Mouse (Mus musculus) brain, embryonic 14.5 days (tissue): ENCODE results near the gene Gm43064. TPM values are rescaled to one million over a fixed set of nuclear protein-coding genes. Genes with fewer than 3 reads are reported as not detected.
"Not testable (repeated sequence)": the region's sequence is repeated elsewhere in the genome, so short reads cannot be mapped to it uniquely, and the experiment has no call there.

ENCODE experiments used
- DNase-seq: peaks from one replicate; pipeline ENCODE4 v3.0.0-alpha.2; 2011; ENCODE audit warnings: low read depth
- CTCF ChIP-seq: fragments of 200-500 bp; IDR thresholded peaks from 2 replicates; pipeline ENCODE4 v1.5.1; 2012; ENCODE audit warnings: inconsistent platforms, mild to moderate bottlenecking, moderate library complexity, borderline replicate concordance; ENCODE audit not compliant: insufficient read depth, insufficient read length; ENCODE audit errors: extremely low read depth
- POLR2A ChIP-seq: fragments of 200-500 bp; IDR thresholded peaks from 2 replicates; pipeline ENCODE4 v1.6.1; 2012; ENCODE audit warnings: mild to moderate bottlenecking, inconsistent platforms, borderline replicate concordance; ENCODE audit not compliant: poor library complexity, insufficient read depth, insufficient read length, severe bottlenecking; ENCODE audit errors: extremely low read depth
- polyA plus RNA-seq: library from polyadenylated mRNA; depleted of rRNA; stranded (reverse); fragments of >200 nt; gene quantifications from 2 replicates; pipeline ENCODE4 v1.2.3, GENCODE M21; 2012

Gene Gm43064
- polyA plus RNA-seq, 1 experiment, result 0.53 TPM

DNA sequence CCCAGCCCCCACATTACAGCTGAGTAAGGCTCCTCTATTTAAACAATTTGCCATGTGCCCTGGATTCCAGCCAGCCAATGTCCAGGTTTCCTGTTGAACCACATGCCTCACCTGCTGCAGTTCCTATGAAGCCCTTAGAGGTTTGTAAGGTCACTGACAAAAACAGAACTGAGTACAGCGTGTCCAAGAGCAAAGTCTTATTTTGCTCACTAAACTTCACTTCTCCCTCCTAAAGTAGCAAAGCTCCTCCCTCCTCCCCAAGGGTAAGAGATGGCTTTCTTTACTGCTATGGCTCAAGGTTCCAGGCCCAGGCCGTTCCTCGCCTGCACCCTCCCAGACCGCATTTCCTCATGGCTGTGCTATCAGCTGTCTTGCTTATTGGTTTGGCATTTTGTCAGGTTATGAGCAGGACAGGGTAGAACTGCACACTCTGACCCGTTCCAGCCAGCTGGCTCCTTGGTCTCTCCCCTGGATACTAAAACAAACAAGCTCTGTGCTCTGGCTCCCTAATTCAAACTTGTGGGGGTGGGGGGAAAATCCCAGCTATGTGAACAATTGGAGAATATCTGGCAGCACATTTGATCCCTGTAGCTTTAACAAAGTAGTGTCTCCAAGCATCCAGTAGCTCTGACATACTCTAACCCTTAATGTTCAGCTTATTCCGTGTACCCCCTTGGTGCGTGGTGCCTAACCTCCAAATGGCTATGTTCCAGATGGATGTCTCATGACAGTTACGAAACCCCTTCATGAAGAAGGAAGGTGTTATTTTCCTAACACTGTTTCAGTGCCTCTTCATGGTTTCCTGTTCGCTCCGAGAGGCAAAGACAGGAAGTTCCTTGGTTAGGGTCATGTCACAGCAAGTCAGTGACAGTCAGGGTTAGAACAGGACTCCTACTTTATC, 7.5 kb upstream of the Gm43064 start:
- DNase-seq, result peak; percentile 7
- no peak for TF ChIP-seq POLR2A
- TF ChIP-seq CTCF, result no peak

DNA sequence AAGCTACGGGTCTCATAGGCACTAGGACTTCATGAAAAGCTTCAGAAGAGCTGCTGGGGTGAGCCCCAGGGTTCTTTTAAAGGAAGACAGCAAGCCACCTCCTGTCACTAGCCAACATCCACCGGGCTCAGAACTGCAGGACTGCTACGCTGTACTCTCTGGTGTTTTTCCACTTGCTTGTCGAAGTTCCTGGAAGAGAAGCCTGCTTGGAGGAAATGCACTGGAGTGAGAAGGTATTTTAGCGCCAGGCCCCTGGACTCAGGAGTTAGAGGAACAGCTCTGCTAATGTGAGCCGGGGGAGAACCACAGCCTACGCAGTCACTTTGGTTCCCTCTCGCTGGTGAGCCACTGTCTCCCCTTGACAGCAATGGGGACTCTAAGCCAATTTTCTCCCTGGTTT, 6.5 kb upstream of the Gm43064 start:
- TF ChIP-seq POLR2A, result no peak
- TF ChIP-seq CTCF, result no peak
- no peak for DNase-seq

DNA sequence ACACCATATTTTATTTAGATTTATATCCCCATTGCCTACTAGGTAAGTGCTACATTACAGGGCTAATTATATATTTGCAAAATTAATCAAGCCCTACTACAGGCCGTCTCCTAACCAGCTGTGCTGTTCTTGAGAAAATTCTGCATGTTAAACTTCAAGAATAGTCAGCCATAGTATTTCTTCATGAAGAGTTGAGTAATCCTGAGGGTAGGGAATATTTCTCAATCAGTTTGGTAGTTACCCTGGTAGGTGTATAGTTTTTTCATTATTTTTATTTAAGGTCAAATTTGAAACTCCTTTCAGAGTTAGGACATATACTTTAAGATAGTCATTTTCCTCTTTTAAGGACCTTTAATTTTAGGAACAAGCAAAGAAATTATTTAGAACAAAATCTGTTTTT, 3.7 kb upstream of the Gm43064 start:
- no peak for TF ChIP-seq CTCF
- no peak for TF ChIP-seq POLR2A
- no peak for DNase-seq

DNA sequence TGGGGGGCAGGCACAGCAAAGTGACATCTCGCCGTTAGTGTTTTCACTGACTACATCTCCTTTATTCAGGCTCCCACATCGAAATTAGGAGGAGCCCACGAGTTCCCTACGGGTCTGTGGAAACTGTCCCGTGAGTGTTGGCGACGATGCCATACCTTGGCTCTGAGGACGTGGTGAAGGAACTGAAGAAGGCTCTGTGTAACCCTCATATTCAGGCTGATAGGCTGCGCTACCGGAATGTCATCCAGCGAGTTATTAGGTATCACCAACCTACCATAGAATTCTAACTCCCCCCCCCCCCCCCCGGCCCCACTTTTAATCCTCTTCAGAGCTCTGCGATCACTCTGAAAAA, 402 bp downstream of the Gm43064 start:
- DNase-seq, result no peak
- TF ChIP-seq POLR2A (no peak), CTCF (no peak)

DNA sequence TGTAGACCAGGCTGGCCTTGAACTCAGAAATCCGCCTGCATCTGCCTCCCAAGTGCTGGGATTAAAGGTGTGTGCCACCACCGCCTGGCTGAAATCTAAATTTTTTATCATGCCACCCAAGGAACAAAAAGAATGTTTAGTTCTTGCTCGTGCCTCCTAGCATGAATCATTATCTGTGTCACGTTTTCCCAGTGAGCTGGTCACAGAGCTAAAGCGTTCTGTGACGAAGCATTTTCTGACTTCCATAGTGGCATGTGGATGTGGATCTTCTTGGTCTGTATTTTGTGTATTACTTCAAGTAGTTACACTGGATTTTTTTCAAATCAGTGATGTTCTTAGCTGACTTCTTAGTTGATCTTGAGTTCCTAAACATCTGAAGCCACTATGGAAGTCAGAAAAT, 1.6 kb downstream of the Gm43064 start:
- TF ChIP-seq CTCF (no peak), POLR2A (no peak)
- no peak for DNase-seq

DNA sequence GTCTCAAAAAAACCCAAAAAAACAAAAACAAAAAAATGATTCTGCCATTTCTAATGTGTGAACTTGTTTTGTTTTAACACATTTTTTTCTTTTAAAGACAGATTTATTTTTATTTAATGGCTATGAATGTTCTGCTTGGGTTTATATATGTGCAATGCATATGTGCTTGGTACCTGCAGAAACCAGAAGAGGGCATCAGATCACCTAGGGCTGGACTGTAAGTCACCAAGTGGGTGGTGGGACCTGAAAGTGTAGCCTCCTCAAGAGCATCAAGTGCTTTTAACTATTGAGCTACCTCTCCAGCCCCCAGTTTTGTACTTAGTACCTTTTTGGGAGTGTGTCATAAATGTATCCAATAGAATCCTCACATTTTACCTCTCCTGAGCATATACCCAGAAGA, 18.2 kb downstream of the Gm43064 start:
- peak; percentile 6 for DNase-seq
- peak; percentile 22; the same call in 1 of the 2 replicates for TF ChIP-seq CTCF
- no peak for TF ChIP-seq POLR2A

DNA sequence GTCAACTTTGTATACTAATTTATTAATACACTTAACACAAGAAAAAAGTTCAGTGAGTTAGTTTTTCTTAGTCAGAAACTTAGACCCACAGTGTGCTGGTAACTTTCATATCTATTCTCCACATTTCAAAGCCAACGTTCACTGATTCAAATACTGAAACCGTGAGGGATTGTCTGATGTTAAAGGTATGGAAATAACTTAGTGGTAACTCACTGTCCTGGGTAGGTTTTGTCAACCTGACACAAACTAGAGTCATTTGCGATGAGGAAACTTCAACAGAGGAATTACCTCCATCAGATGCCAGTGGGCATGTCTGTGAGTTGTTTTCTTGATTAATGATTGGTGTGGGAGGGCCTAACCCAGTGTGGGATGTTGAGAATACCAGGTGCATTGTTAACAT, 19.7 kb downstream of the Gm43064 start:
- DNase-seq, result no peak
- TF ChIP-seq POLR2A, result no peak

DNA sequence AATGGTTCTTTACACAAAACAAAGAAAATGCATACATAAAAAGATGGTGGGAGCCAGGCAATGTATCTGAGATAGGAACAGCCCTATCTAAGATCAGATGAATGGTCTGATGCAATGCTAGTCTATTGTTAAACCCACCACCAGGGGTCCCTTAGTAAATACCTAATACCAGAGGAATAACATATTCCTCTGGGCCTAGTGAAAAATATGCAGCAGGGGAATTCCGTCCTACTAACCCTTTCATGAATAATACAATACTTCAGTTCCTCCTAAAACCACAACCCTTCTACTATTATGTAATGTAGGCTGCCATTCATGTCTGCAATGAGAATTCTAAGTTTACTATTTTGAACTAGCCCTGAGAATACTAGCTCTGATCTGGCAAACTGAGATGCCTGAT, 21.3 kb downstream of the Gm43064 start:
- not testable (repeated sequence) for DNase-seq

DNA sequence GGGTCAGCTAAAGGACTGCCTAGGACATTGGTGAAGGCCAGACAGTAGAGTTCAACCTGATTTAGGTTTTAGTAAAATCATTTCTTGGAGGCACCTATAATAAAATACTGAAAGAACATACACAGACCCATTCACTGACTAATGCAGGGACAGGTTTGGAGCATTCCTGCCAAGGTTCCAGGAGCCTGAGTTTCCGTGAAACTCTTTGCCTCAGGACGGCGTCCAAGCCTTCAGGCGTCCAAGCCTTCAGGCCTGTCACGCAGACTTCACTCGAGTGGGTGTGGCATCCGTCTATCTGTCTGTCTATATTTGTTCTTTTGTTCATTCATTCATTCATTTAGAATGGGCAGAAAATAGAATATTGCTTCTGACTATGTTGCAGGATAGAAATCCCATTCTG, 21.8 kb downstream of the Gm43064 start:
- TF ChIP-seq POLR2A (no peak), CTCF (no peak)
- DNase-seq, result no peak

DNA sequence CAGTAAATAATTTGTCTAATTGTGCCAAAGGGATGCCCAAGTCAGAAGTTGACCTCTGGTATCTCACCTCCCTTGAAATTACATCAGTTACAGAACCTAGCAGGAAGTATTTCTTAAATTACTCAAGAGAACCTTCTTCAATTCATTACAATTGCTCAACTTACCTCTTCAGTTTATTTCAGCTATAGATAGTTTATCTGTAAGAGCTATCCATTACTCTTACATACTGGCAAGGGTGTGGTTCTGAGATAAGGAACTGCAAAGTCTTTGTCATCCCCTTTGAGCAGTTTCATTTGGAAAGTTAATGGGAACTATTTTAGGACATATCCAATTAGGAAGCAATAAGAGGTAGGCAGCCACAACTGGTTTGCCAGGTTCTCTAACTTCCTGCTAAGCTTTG, 23.1 kb downstream of the Gm43064 start, which contains the start of gene Bcl2l15:
Gene Bcl2l15 (plus strand): TSS at position 176 of the 400 bp plus-strand sequence.
- TF ChIP-seq POLR2A (no peak), CTCF (no peak)

DNA sequence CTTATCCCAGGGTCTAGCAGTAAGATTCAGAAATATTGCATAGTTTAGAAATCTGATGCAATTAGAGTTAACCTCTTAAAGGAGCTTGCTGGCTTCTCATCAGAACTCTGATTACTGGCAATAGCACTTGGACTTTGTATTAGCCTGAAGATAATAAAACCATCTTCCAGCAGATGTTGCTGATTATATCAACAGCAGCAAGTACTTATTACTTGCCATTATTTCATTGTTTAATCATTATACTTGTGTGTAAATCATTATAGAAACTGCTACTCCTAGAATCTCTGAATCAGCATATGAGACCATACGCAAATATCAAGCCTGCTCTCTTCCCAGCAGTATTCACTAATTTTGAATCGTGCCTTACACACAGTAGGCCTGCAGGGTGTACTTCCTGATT, 24.6 kb downstream of the Gm43064 start:
- no peak for DNase-seq
- no peak for TF ChIP-seq POLR2A
- TF ChIP-seq CTCF, result no peak

More for the DNA sequence above, 23.1 kb downstream of the Gm43064 start, which contains the start of gene Bcl2l15:
- DNase-seq, result no peak

DNA sequence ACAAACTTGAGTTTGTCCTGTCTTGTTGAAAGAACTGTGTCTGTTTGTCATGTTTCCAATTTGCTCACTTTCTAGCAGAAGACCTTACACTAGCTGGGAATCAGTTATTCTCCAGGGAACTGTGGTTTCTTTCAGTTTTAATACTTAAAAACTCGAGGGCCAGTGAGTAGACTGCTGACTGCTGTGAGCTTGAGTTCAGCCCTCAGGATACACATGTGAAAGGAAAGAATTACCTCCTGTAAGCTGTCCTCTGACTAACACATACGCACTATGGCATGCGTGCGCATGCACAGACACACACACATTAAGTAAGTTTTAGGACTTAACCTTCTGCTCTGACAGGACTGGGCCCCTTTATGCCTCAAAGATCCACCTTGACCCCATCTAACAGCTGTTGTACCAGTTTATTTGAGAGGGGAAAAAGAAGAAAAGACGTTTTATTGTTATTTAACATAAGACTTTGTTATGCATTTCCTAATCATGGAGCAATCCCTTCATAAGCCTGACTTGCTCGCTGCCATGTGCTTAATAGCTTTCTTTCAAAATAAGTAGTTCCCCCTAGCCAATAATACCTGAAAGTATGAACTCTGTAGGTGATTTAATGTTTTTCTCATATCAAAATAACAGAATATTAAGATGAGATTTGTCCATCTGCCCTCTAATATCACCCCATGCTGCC, 26.0 kb downstream of the Gm43064 start:
- TF ChIP-seq POLR2A, result no peak
- TF ChIP-seq CTCF, result no peak
- DNase-seq, result no peak

DNA sequence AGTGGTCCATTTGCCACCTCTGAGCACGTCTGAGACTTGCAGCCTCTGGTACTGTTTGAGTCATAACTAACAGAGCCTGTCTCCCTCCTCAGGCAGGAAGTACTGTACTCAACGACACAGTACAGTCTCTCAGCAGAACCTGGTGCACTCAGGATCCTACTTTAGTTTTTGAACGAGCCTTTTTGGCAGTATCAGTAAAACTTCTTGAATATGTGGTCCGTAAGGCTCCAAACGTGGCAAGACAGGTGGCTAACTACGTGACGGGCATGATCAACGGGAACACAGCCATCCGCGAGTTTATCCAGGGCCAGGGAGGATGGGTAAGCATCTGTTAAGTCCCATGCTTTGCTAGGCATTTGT, 26.6 kb downstream of the Gm43064 start:
- peak; percentile 34 for DNase-seq
- TF ChIP-seq POLR2A (no peak), CTCF (no peak)
